Mouse (Mus musculus): ENCODE measurements around the gene Adam19. TPM values are rescaled to one million over a fixed set of nuclear protein-coding genes. Genes with fewer than 3 reads are reported as not detected.

The Adam19 gene
- polyA plus RNA-seq, 1 experiment from 2014 or later = 18.5 TPM

Small RNA genes lying within 50 kb of the gene (microRNA-seq; reads per million reads assigned to microRNA genes)
- not detected for gene Mir7239
- not detected for gene Mir8100

Other genes starting within 250 kb of the Adam19 start
- gene Clint1, start 203.9 kb upstream of the Adam19 start, polyA plus RNA-seq (2016; fragmentation: Nextera tagmentation; extraction: Ambion mirVana) = 99.5 and 100 TPM in 2 replicates
- gene Lsm11, start 111.1 kb upstream of the Adam19 start, polyA plus RNA-seq (2016; fragmentation: Nextera tagmentation; extraction: Ambion mirVana) = 9.3 and 11.0 TPM in 2 replicates
- 12.8 and 13.5 TPM in 2 replicates for gene Thg1l, start 100.5 kb upstream of the Adam19 start, polyA plus RNA-seq (2016; fragmentation: Nextera tagmentation; extraction: Ambion mirVana)
- gene Sox30, start 75.7 kb upstream of the Adam19 start, polyA plus RNA-seq (2016; fragmentation: Nextera tagmentation; extraction: Ambion mirVana) = 0.33 and 0.43 TPM in 2 replicates
- gene Gm12166, start 3.7 kb upstream of the Adam19 start, polyA plus RNA-seq (2016; fragmentation: Nextera tagmentation; extraction: Ambion mirVana) = 4.1 and 4.2 TPM in 2 replicates
- gene Nipal4, start 110.5 kb downstream of the Adam19 start, polyA plus RNA-seq (2016; fragmentation: Nextera tagmentation; extraction: Ambion mirVana) = 0.43 and 0.79 TPM in 2 replicates
- 0.12 and 0.19 TPM in 2 replicates for gene Fndc9, start 179.5 kb downstream of the Adam19 start, polyA plus RNA-seq (2016; fragmentation: Nextera tagmentation; extraction: Ambion mirVana)